Mouse (Mus musculus) T-helper 17 cell (primary cell): ENCODE results near the gene Snrnp25.

Source experiments
- in situ Hi-C, 2 experiments: fragments of 300-600 bp; cut with MboI, MseI; formaldehyde crosslinking; loops; 1 replicate in 1 of 2; 2 replicates in 1 of 2; pipeline ENCODE4 v1.15.1; 2025; ENCODE audit warnings: high pct_unique_total_duplicates in 2 of 2

Gene Snrnp25

DNA sequence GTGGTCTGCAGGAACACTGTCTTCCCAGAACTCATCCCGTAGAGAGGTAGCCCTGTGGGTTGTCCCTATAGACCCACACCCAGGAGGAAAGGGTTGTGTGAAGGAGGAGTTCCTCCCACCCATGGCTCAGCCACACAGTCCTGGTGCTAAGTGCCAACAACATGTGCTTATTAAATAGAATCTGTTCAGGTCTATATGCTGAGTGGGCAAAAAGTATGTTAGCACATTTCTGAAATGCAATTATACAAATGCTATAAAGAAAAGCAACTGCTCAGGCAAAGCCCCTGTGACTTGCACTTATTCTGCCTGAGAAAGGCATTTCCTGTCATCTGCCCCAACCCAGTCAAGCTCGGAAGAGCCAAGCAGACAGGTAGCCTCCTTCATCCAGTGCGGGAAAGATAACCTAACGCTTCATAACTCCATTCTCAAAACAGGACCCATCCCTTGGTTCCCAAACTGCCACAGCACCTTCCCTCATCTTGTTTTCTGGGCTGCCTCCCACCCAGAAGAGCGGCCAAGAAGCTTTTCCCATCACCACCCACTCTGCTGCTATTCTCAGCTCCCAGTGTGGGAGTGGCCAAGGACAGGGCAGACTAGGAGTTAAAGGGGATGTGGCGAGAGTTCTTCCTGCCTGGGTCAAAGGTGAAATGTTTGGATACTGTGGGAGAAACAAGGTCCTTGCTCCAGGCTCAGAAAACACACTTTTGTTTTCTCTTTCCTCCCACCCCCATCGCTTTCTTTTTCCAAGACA, 38.2 kb downstream of the Snrnp25 start:
- in situ Hi-C loops = no loop called here

DNA sequence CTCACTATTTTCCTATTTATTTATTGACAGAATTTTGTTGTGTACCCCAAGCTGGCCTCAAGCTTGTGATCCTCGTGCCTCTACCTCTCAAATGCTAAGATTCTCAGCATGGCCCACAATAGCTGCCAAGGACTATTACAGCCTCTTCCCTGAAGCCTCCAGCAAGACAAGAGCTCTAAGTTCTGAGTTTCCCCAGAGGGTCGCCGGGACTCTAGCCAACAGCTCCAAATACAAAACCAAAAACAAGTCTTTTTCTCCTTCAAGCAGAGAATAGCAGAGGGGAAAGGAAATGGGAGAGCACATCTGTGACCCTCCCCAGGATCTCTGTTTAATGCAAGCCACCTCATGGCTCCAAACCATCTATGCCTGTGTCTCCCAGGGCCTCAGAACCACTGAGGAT, 38.8 kb downstream of the Snrnp25 start:
- in situ Hi-C loops = no loop called here

DNA sequence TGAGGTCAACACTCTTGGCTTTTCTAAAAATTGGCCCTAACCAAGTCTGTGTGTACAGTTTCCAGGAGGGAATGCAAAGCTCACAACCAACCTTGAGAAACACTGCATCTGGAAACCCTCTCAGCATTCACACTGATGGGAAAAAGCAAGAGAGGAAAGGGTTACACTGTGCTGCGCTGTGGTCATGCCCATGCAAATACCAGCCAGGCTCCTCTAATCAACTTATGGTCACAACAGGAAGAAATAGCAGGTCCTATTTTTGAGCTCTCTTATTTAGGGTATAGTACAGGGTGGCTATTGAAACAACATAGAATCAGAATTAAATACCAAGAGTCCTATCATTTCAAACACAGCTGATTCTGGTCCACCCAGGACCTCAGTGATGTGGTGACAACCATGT, 39.4 kb downstream of the Snrnp25 start:
- in situ Hi-C loops = no loop called here

DNA sequence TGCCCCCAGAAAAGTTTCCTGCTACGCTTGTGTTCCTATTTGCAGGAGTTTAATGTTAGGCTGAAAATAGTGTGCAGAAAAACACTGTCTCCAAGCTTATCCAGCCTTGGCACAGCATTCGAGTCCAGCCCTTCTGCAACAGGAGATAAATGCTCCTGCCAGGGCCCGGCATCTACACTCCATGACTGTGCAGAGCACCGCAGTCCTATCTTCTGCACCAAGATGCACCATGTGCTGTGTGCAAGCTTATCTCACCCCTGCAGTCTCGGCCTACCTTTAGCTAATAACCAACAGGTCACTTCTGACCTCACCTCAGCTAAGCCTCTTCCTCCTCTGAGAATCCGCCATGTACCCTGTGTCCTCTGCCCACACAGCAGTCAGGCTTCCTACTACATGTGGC, 40.4 kb downstream of the Snrnp25 start:
- in situ Hi-C loops = no loop called here

DNA sequence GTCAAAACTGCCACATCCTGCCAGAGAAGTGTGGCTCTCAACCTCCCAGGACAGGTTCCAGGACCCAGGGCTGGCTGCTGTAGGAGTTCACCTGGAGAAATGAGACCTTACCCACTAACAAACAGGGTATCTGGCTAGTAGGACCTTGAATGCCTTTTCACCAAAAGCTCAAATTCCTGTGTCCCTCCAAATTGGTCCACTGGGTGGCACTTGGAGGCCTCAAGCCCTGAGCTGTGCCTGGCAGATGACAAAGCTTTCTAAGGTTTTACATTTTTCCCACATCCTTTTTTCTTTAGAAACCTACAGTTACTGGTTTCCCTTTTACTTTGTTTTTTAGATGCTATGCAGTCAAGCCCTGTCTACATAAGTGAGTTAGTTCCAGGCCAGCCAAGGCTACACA, 41.9 kb downstream of the Snrnp25 start:
- in situ Hi-C loops = no loop called here

- in situ Hi-C loops = no loop called here
These were observed 43.1 kb downstream of the Snrnp25 start for GRCm38 (mm10) chr11:32248350-32248749.

GRCm38 (mm10) chr11:32250880-32251763, 45.9 kb downstream of the Snrnp25 start:
- in situ Hi-C loops = loop anchor here in 1 of 2 experiments (25.0 kb wide), 1 partner anchor 1264 kb away; the partner anchor contains the start of gene Chac2

- in situ Hi-C loops = loop anchor here in 1 of 2 experiments (25.0 kb wide), 1 partner anchor 1266 kb away; the partner anchor contains the start of gene Chac2
These were observed 47.9 kb downstream of the Snrnp25 start for GRCm38 (mm10) chr11:32253121-32253520.

- in situ Hi-C loops = loop anchor here in 1 of 2 experiments (25.0 kb wide), 1 partner anchor 1269 kb away; the partner anchor contains the start of gene Chac2
These were observed 50.9 kb downstream of the Snrnp25 start for GRCm38 (mm10) chr11:32256146-32256545.

- in situ Hi-C loops = loop anchor here in 1 of 2 experiments (25.0 kb wide), 1 partner anchor 1269 kb away; the partner anchor contains the start of gene Chac2
These were observed 51.4 kb downstream of the Snrnp25 start for GRCm38 (mm10) chr11:32256566-32256965.
